Mouse (Mus musculus): ENCODE results near the gene Rpl12. TPM values are rescaled to one million over a fixed set of nuclear protein-coding genes. Genes with fewer than 3 reads are reported as not detected.

Rpl12 gene
- polyA plus RNA-seq, 1 experiment from 2014 or later, result 295 TPM

GRCm38 (mm10) chr2:32966689-32967631 lies 5.6 kb downstream of the Rpl12 start:
- peaks cover 27% of the 10 kb centered on the region for H3K4me1 ChIP-seq (replicated peaks; ENCODE audit: control insufficient read depth, insufficient read depth, low read length)
- peak; percentile 86 for DNase-seq (ENCODE audit: low spot score)
- no peaks in the 10 kb centered on the region for H3K9me3 ChIP-seq (ENCODE audit: control insufficient read depth, low read length)
- peak overlapping the region; percentile 94 for H3K4me2 ChIP-seq
- H3K9ac ChIP-seq (ENCODE audit: low read depth, low read length), result peak overlapping the region; percentile 93
- peaks cover 22% of the 10 kb centered on the region for H3K36me3 ChIP-seq (ENCODE audit: control insufficient read depth, insufficient read depth, low read length)
- ATAC-seq (replicated peaks; ENCODE audit: low FRiP score), result peak; percentile 81
- WGBS, result under 1% methylated on average over 55 of the region's 55 CpGs
- peak overlapping the region; percentile 96 for H3K27ac ChIP-seq (ENCODE audit: low read depth, low read length)
- H3K4me3 ChIP-seq (ENCODE audit: low read depth, low read length), result peak overlapping the region; percentile 75
- no peaks in the 10 kb centered on the region for H3K27me3 ChIP-seq (replicated peaks; ENCODE audit: control insufficient read depth, insufficient read depth, low read length)

DNA sequence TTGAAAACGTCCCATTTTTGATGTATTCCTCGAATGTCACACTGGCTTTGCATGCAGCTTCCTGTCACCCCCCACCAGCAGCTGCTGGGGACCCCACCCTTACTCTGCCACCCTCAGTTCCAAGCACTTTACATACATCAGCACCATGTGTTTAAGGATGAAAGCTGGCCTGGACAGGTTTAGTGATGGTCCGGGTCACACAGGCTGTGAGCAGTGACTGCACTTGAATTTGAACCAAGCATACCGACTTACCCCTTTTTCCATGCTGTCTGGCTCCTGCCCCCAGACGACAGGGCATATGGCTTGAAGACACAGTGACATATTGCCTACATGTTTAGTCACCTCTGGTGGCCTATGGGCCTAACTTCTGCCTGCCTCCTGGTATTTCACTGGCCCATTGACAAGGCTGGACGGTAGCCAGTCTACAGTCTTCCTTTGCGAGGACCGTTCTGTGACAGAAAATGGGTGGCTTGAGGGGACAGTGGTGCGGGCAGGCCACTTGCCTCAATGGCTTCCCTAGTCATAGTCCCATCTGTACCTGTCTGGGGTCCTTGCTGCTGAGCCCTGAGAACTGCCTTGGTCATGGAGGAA lies 6.8 kb downstream of the Rpl12 start:
- WGBS, result 84% methylated on average over 9 of the region's 9 CpGs
- Histone ChIP-seq H3K4me1 (replicated peaks; ENCODE audit: control insufficient read depth, insufficient read depth, low read length) (peaks cover 24% of the 10 kb centered on the region), H3K36me3 (ENCODE audit: control insufficient read depth, insufficient read depth, low read length) (peaks cover 15% of the 10 kb centered on the region), H3K4me3 (ENCODE audit: low read depth, low read length) (peak overlapping the region; percentile 75), H3K27ac (ENCODE audit: low read depth, low read length) (0 out of 2 replicates have a peak overlapping the region, but pooled peaks have one; percentile 96), H3K9ac (ENCODE audit: low read depth, low read length) (peak overlapping the region; percentile 93; the same call in 1 of the 2 replicates), H3K27me3 (replicated peaks; ENCODE audit: control insufficient read depth, insufficient read depth, low read length) (no peaks in the 10 kb centered on the region), H3K4me2 (peak overlapping the region; percentile 94), H3K9me3 (ENCODE audit: control insufficient read depth, low read length) (no peaks in the 10 kb centered on the region)
- ATAC-seq (replicated peaks; ENCODE audit: low FRiP score), result no peak
- no peak for DNase-seq (ENCODE audit: low spot score)

GRCm38 (mm10) chr2:32969326-32969725 lies 8.0 kb downstream of the Rpl12 start:
- no peak overlapping the region for H3K4me2 ChIP-seq
- H3K9ac ChIP-seq (ENCODE audit: low read depth, low read length), result no peak overlapping the region
- H3K4me3 ChIP-seq (ENCODE audit: low read depth, low read length), result no peak overlapping the region
- peaks cover 15% of the 10 kb centered on the region for H3K4me1 ChIP-seq (replicated peaks; ENCODE audit: control insufficient read depth, insufficient read depth, low read length)
- ATAC-seq (replicated peaks; ENCODE audit: low FRiP score) (no peak), DNase-seq (ENCODE audit: low spot score) (no peak)
- H3K36me3 ChIP-seq (ENCODE audit: control insufficient read depth, insufficient read depth, low read length), result peaks cover 3% of the 10 kb centered on the region
- no peaks in the 10 kb centered on the region for H3K9me3 ChIP-seq (ENCODE audit: control insufficient read depth, low read length)
- 73% methylated on average over 8 of the region's 8 CpGs for WGBS
- H3K27me3 ChIP-seq (replicated peaks; ENCODE audit: control insufficient read depth, insufficient read depth, low read length), result no peaks in the 10 kb centered on the region
- no peak overlapping the region for H3K27ac ChIP-seq (ENCODE audit: low read depth, low read length)

DNA sequence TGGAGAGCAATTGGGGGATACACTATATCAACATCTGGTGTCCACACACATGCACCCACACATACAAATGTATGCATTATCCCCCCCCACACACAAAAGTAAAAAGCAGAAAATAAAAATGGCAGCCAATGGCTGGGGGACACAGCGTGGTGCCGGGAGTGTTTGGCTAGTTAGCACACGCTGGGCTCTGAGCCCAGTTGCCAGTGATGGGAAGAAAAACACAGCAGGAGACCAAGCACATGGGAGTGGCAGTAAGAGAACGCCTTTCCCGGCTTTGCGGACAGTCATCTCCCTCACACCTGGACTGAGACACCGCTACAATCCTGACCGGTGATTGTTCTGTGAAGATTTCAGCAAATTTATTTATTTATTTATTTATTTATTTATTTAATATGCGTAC lies 9.9 kb downstream of the Rpl12 start:
- whole genome bisulfite sequencing, result 67% methylated on average over 9 of the region's 9 CpGs
- no peak for DNase-seq (ENCODE audit: low spot score)
- H3K27ac ChIP-seq (ENCODE audit: low read depth, low read length), result no peak overlapping the region
- no peak overlapping the region for H3K4me2 ChIP-seq
- H3K9me3 ChIP-seq (ENCODE audit: control insufficient read depth, low read length), result no peaks in the 10 kb centered on the region
- no peaks in the 10 kb centered on the region for H3K27me3 ChIP-seq (replicated peaks; ENCODE audit: control insufficient read depth, insufficient read depth, low read length)
- no peak for ATAC-seq (replicated peaks; ENCODE audit: low FRiP score)
- H3K36me3 ChIP-seq (ENCODE audit: control insufficient read depth, insufficient read depth, low read length), result no peaks in the 10 kb centered on the region
- no peak overlapping the region for H3K9ac ChIP-seq (ENCODE audit: low read depth, low read length)
- H3K4me3 ChIP-seq (ENCODE audit: low read depth, low read length), result no peak overlapping the region
- peaks cover 8% of the 10 kb centered on the region for H3K4me1 ChIP-seq (replicated peaks; ENCODE audit: control insufficient read depth, insufficient read depth, low read length)

- Histone ChIP-seq H3K27ac (ENCODE audit: low read depth, low read length) (no peak overlapping the region), H3K4me3 (ENCODE audit: low read depth, low read length) (no peak overlapping the region), H3K27me3 (replicated peaks; ENCODE audit: control insufficient read depth, insufficient read depth, low read length) (no peaks in the 10 kb centered on the region), H3K4me1 (replicated peaks; ENCODE audit: control insufficient read depth, insufficient read depth, low read length) (peaks cover 13% of the 10 kb centered on the region), H3K9ac (ENCODE audit: low read depth, low read length) (no peak overlapping the region), H3K4me2 (no peak overlapping the region), H3K36me3 (ENCODE audit: control insufficient read depth, insufficient read depth, low read length) (no peaks in the 10 kb centered on the region), H3K9me3 (ENCODE audit: control insufficient read depth, low read length) (no peaks in the 10 kb centered on the region)
- 85% methylated on average over 8 of the region's 8 CpGs for WGBS
- ATAC-seq (replicated peaks; ENCODE audit: low FRiP score), result no peak
- DNase-seq (ENCODE audit: low spot score), result no peak
Observed at GRCm38 (mm10) chr2:32974216-32974615, 12.9 kb downstream of the Rpl12 start.

DNA sequence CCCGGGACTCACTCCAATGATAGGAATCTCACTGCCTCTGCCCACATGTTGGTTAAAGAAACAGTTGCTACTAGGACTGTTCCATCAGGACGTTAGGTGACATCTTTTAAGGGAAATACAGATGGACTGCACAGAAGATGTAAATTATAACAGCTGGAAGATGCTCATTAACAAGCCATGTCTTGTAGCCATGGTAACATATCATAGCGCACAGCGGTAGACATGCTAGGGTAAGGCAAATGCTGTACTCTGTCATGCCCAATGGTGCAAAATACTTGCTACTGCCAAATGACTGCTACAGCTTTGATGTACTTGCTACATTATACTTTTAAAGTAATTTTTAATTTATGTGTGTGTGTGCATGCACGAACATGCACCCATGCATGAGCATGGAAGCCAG lies 15.8 kb downstream of the Rpl12 start:
- no peaks in the 10 kb centered on the region for H3K36me3 ChIP-seq (ENCODE audit: control insufficient read depth, insufficient read depth, low read length)
- H3K27me3 ChIP-seq (replicated peaks; ENCODE audit: control insufficient read depth, insufficient read depth, low read length), result no peaks in the 10 kb centered on the region
- no peak overlapping the region for H3K27ac ChIP-seq (ENCODE audit: low read depth, low read length)
- no peak overlapping the region for H3K4me2 ChIP-seq
- H3K9me3 ChIP-seq (ENCODE audit: control insufficient read depth, low read length), result no peaks in the 10 kb centered on the region
- 69% methylated on average over 5 of the region's 5 CpGs for WGBS
- no peak overlapping the region for H3K9ac ChIP-seq (ENCODE audit: low read depth, low read length)
- ATAC-seq (replicated peaks; ENCODE audit: low FRiP score) (no peak), DNase-seq (ENCODE audit: low spot score) (no peak)
- no peak overlapping the region for H3K4me3 ChIP-seq (ENCODE audit: low read depth, low read length)
- peaks cover 22% of the 10 kb centered on the region for H3K4me1 ChIP-seq (replicated peaks; ENCODE audit: control insufficient read depth, insufficient read depth, low read length)

GRCm38 (mm10) chr2:32978675-32979074 lies 17.3 kb downstream of the Rpl12 start:
- Histone ChIP-seq H3K9me3 (ENCODE audit: control insufficient read depth, low read length) (no peaks in the 10 kb centered on the region), H3K4me1 (replicated peaks; ENCODE audit: control insufficient read depth, insufficient read depth, low read length) (peaks cover 22% of the 10 kb centered on the region), H3K4me3 (ENCODE audit: low read depth, low read length) (no peak overlapping the region), H3K36me3 (ENCODE audit: control insufficient read depth, insufficient read depth, low read length) (no peaks in the 10 kb centered on the region), H3K4me2 (peak overlapping the region; percentile 40), H3K27me3 (replicated peaks; ENCODE audit: control insufficient read depth, insufficient read depth, low read length) (no peaks in the 10 kb centered on the region), H3K9ac (ENCODE audit: low read depth, low read length) (no peak overlapping the region), H3K27ac (ENCODE audit: low read depth, low read length) (peak overlapping the region; percentile 58; the same call in 1 of the 2 replicates)
- DNase-seq (ENCODE audit: low spot score) (no peak), ATAC-seq (replicated peaks; ENCODE audit: low FRiP score) (no peak)
- WGBS, result 49% methylated on average over 3 of the region's 3 CpGs

DNA sequence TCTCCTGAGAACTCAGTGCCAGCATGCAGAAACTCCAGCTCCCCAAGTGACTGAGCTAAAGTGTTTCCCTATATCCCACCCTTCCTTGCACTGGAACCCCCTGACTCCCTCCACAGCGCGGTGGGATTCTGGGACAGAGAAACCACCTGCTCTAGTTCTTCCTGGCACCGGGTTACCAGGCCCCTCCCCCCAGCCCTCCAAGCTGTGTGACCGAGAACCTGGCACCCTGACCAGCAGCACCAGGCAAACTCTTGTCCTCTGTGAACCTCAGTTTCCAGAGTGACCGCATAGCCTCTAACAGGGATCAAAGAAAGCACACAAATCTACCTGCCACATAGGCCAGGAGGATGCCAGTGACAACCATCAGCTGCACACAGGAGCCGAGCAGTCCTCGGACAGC lies 18.3 kb downstream of the Rpl12 start:
- H3K9ac ChIP-seq (ENCODE audit: low read depth, low read length), result no peak overlapping the region
- DNase-seq (ENCODE audit: low spot score) (no peak), ATAC-seq (replicated peaks; ENCODE audit: low FRiP score) (no peak)
- H3K27ac ChIP-seq (ENCODE audit: low read depth, low read length), result no peak overlapping the region
- H3K4me1 ChIP-seq (replicated peaks; ENCODE audit: control insufficient read depth, insufficient read depth, low read length), result peaks cover 22% of the 10 kb centered on the region
- H3K4me2 ChIP-seq, result no peak overlapping the region
- 85% methylated on average over 7 of the region's 7 CpGs for WGBS
- H3K4me3 ChIP-seq (ENCODE audit: low read depth, low read length), result no peak overlapping the region
- H3K36me3 ChIP-seq (ENCODE audit: control insufficient read depth, insufficient read depth, low read length), result no peaks in the 10 kb centered on the region
- no peaks in the 10 kb centered on the region for H3K9me3 ChIP-seq (ENCODE audit: control insufficient read depth, low read length)
- no peaks in the 10 kb centered on the region for H3K27me3 ChIP-seq (replicated peaks; ENCODE audit: control insufficient read depth, insufficient read depth, low read length)
